Mouse (Mus musculus): ENCODE results near the gene Sln. TPM values are rescaled to one million over a fixed set of nuclear protein-coding genes. Genes with fewer than 3 reads are reported as not detected.

The Sln gene
- polyA plus RNA-seq, 1 experiment from 2014 or later: 2.5 TPM

DNA sequence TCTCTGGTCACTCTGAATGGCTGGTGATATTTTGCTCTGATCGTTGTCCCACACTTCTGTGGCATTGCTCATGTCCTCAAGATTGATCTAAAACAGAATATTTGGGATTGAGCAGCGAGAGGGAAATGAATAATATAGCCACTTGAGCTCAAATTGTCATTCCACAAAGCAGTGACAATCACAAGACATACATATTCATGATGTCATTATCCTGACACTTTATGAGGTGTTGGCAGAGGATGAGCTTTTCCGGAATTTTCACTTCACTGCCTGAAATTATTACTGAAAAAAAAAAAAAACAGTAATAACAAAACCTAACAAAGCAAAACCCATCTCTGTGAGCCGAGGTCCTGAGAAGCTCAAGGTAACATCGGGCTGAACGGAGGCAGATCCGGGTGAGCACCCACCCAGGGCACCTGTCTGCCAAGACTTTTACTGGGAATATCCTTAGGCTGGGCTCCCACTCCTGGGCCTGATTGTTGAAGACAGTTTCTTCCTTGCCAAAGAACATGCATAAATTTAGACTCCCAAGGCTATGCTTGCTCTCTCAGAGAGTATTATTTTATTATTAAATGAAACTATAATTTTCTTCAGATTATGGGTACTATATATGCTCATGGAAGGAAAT is 53.4 kb downstream of the Sln start:
- no peak for DNase-seq (ENCODE audit: low spot score)

Other genes starting within 250 kb of the Sln start
- 88.6 and 99.1 TPM in 2 replicates for gene Acat1, start 239.8 kb upstream of the Sln start, polyA plus RNA-seq (2015; fragmentation: Nextera tagmentation; extraction: Ambion mirVana)
- gene Cul5, start 180.2 kb upstream of the Sln start, polyA plus RNA-seq (2015; fragmentation: Nextera tagmentation; extraction: Ambion mirVana): 30.3 and 34.5 TPM in 2 replicates
- 0.39 and 0.42 TPM in 2 replicates for gene Rab39, start 143.9 kb upstream of the Sln start, polyA plus RNA-seq (2015; fragmentation: Nextera tagmentation; extraction: Ambion mirVana)
- gene Slc35f2, start 78.6 kb upstream of the Sln start, polyA plus RNA-seq (2015; fragmentation: Nextera tagmentation; extraction: Ambion mirVana): 8.8 and 9.4 TPM in 2 replicates
- 0.09 and 0.16 TPM in 2 replicates for gene Elmod1, start 125.1 kb downstream of the Sln start, polyA plus RNA-seq (2015; fragmentation: Nextera tagmentation; extraction: Ambion mirVana)
- 0.18 TPM in 1 of 2 replicates, not detected in the other for gene Tnfaip8l3, start 218.2 kb downstream of the Sln start, polyA plus RNA-seq (2015; fragmentation: Nextera tagmentation; extraction: Ambion mirVana)

All from thymus, postnatal 0 days (tissue).